50 mouse cellular contexts compared by ENCODE assay signal in the genomic region with DNA sequence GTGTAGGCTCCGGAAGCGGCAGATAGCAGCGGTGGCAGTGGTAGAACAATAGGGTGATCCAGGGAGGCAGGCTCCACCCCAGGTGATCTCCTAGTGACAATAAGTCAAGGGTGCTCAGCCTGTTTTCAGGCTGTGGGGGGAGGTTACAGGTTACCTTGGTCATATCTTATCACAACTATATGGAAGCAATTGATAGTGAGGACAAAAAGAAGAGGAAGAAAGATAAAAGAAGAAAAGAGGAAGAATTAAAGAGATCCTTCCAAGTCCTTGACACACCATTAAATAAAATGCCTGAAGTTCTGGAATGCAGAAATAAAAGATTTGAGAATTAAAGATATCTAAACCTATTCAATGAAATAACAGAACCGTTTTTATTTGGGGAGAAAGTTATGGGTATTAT. TPM values are rescaled to one million over a fixed set of nuclear protein-coding genes. Genes with fewer than 3 reads are reported as not detected.
"Had no signal": no experiment of that assay in that cellular context is flagged by ENCODE, and none has a peak within 500 bp of the region (broad histone marks: within the 10 kb centered on the region; RNA-seq: fewer than 3 reads in every experiment).

No protein-coding gene starts in this region.

- ATAC-seq: hindbrain, embryonic 16.5 days; hindbrain, postnatal 0 days; inflammation-experienced regulatory T-cells, adult 6 months; intestine, embryonic 15.5 days; intestine, embryonic 16.5 days; intestine, postnatal 0 days had no signal

- H3K9ac ChIP-seq: heart, embryonic 12.5 days; heart, embryonic 13.5 days; heart, embryonic 15.5 days; hindbrain, embryonic 12.5 days; hindbrain, embryonic 13.5 days; hindbrain, embryonic 14.5 days; hindbrain, embryonic 15.5 days; intestine, embryonic 15.5 days; kidney, embryonic 15.5 days had no signal

- H3K27ac ChIP-seq: heart, embryonic 13.5 days; heart, embryonic 15.5 days; hindbrain, embryonic 10.5 days; hindbrain, embryonic 12.5 days; hindbrain, embryonic 13.5 days; hindbrain, embryonic 14.5 days; hindbrain, embryonic 15.5 days; hindbrain, postnatal 0 days; intestine, embryonic 15.5 days; kidney, embryonic 15.5 days; kidney, postnatal 0 days; layer of hippocampus, adult 2 months; left cerebral cortex, adult 2 months had no signal

- H3K36me3 ChIP-seq: heart, embryonic 12.5 days; heart, embryonic 13.5 days; heart, embryonic 15.5 days; hindbrain, embryonic 10.5 days; hindbrain, embryonic 12.5 days; hindbrain, embryonic 13.5 days; hindbrain, embryonic 15.5 days; intestine, embryonic 15.5 days; kidney, embryonic 15.5 days had no signal

- H3K4me3 ChIP-seq: heart, embryonic 12.5 days; heart, embryonic 13.5 days; heart, embryonic 15.5 days; hindbrain, embryonic 10.5 days; hindbrain, embryonic 12.5 days; hindbrain, embryonic 13.5 days; hindbrain, embryonic 15.5 days; intestine, embryonic 15.5 days; kidney, embryonic 15.5 days; layer of hippocampus, adult 2 months; left cerebral cortex, adult 2 months had no signal

- DNase-seq: heart, postnatal 10 days; heart, postnatal 14 days; heart, postnatal 36 days; heart, postnatal 4 days; kidney, adult 11 months; kidney, adult 18-20 months; kidney, adult 2 months; kidney, adult 8-10 months; kidney, adult 9 months; kidney, postnatal 10 days; kidney, postnatal 14 days; kidney, postnatal 36 days; kidney, postnatal 4 days; layer of hippocampus, adult 9-11 months; layer of hippocampus, postnatal 36 days had no signal

- H3K4me1 ChIP-seq: heart, embryonic 12.5 days; heart, embryonic 13.5 days; heart, embryonic 15.5 days; hindbrain, embryonic 10.5 days; hindbrain, embryonic 12.5 days; hindbrain, embryonic 13.5 days; hindbrain, embryonic 15.5 days; intestine, embryonic 15.5 days; kidney, embryonic 15.5 days had no signal

- H3K27me3 ChIP-seq: heart, embryonic 12.5 days; heart, embryonic 13.5 days; heart, embryonic 15.5 days; hindbrain, embryonic 12.5 days; hindbrain, embryonic 13.5 days; hindbrain, embryonic 15.5 days; intestine, embryonic 15.5 days; kidney, embryonic 15.5 days had no signal

- H3K9me3 ChIP-seq: heart, embryonic 12.5 days; heart, embryonic 13.5 days; heart, embryonic 15.5 days; hindbrain, embryonic 10.5 days; hindbrain, embryonic 12.5 days; hindbrain, embryonic 13.5 days; hindbrain, embryonic 15.5 days; intestine, embryonic 15.5 days; kidney, embryonic 15.5 days had no signal

RNA-seq across cellular contexts. Expression of a gene that starts 17.6 kb away (rescaled TPM):
- total RNA-seq: heart, postnatal 10 days; heart, postnatal 14 days; heart, postnatal 25 days; heart, postnatal 36 days; heart, postnatal 4 days; hematopoietic stem cell, adult 5-6 weeks; hindbrain, postnatal 0 days; layer of hippocampus, adult 18-20 months; layer of hippocampus, adult 2 months; layer of hippocampus, adult 8-10 months; layer of hippocampus, postnatal 10 days; layer of hippocampus, postnatal 14 days; layer of hippocampus, postnatal 25 days; layer of hippocampus, postnatal 36 days; left cerebral cortex, adult 18-20 months; left cerebral cortex, adult 2 months; left cerebral cortex, adult 8-10 months had no signal
- polyA plus RNA-seq: heart, embryonic 12.5 days; heart, embryonic 13.5 days; heart, embryonic 14.5 days; heart, embryonic 15.5 days; heart, embryonic 16.5 days; heart, postnatal 0 days; hindbrain, embryonic 10.5 days; hindbrain, embryonic 11.5 days; hindbrain, embryonic 12.5 days; hindbrain, embryonic 13.5 days; hindbrain, embryonic 14.5 days; hindbrain, embryonic 15.5 days; hindbrain, embryonic 16.5 days; hindbrain, postnatal 0 days; intestine, embryonic 14.5 days; intestine, embryonic 15.5 days; intestine, embryonic 16.5 days; intestine, postnatal 0 days; kidney, adult 2 months; kidney, embryonic 14.5 days; kidney, embryonic 15.5 days; kidney, embryonic 16.5 days; large intestine, adult 2 months had no signal

RNA-seq across cellular contexts. Expression of a gene that starts 51.4 kb away (rescaled TPM):
- polyA plus RNA-seq: inflammation-experienced regulatory T-cells, adult 6 months had no signal
